ENCODE assay signal across 25 mouse cellular contexts in the genomic region with DNA sequence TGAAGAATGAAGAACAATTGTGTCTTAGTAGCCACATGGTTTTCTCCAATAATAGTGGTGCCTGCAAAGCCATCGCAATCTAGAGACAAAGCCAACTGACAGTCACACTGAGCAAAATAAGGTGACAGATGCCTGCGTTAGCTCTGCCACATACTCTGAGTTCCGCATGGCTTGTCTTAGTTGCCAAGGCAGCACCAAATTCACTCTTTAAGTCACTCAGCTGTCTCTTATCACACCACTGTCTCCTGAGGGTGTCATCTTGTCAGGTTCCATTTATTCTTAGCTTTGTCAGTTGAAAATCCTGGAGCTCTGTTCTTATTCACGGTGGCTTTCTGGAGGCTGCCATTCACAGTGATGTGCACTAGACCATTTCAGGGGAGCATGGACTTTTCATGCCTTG. TPM values are rescaled to one million over a fixed set of nuclear protein-coding genes. Genes with fewer than 3 reads are reported as not detected.
A peak's percentile ranks its signal among the peaks of the same experiment; 100 is the strongest.
DNase-seq lines count a peak whose midpoint lies in the region; ATAC-seq lines count a peak whose summit lies in the region.
"Had no signal": no experiment of that assay in that cellular context is flagged by ENCODE, and none has a peak within 500 bp of the region (broad histone marks: within the 10 kb centered on the region; RNA-seq: fewer than 3 reads in every experiment).

No protein-coding gene starts in this region.

- H3K36me3 ChIP-seq in forebrain, embryonic 14.5 days (ENCODE audit: control insufficient read depth, insufficient read depth, low read length): no peaks in the 10 kb centered on the region
- H3K36me3 ChIP-seq in forebrain, embryonic 15.5 days: no peaks in the 10 kb centered on the region
- H3K36me3 ChIP-seq in hindbrain, embryonic 16.5 days (ENCODE audit: control insufficient read depth, insufficient read depth, low read length): no peaks in the 10 kb centered on the region
- no peaks in the 10 kb centered on the region for H3K36me3 ChIP-seq in hindbrain, embryonic 14.5 days (replicated peaks; ENCODE audit: control insufficient read depth, insufficient read depth)
- H3K36me3 ChIP-seq: embryonic facial prominence, embryonic 12.5 days; embryonic facial prominence, embryonic 15.5 days; G1E; hindbrain, embryonic 13.5 days; intestine, embryonic 15.5 days had no signal

- no peak overlapping the region for H3K4me3 ChIP-seq in forebrain, embryonic 14.5 days (ENCODE audit: low read depth, low read length)
- H3K4me3 ChIP-seq in forebrain, embryonic 15.5 days: no peak overlapping the region
- no peak overlapping the region for H3K4me3 ChIP-seq in hindbrain, embryonic 16.5 days (ENCODE audit: low read length)
- H3K4me3 ChIP-seq in hindbrain, embryonic 14.5 days (replicated peaks; ENCODE audit: low read length): no peak overlapping the region
- H3K4me3 ChIP-seq: embryonic facial prominence, embryonic 12.5 days; embryonic facial prominence, embryonic 15.5 days; gastrocnemius, adult 2 months; hindbrain, embryonic 13.5 days; intestine, embryonic 15.5 days had no signal

- H3K27ac ChIP-seq in forebrain, embryonic 14.5 days (ENCODE audit: low read depth, low read length): no peak overlapping the region
- no peak overlapping the region for H3K27ac ChIP-seq in forebrain, embryonic 15.5 days (replicated peaks)
- H3K27ac ChIP-seq in hindbrain, embryonic 16.5 days (ENCODE audit: low read depth, low read length): no peak overlapping the region
- H3K27ac ChIP-seq in hindbrain, embryonic 14.5 days: no peak overlapping the region
- H3K27ac ChIP-seq: embryonic facial prominence, embryonic 12.5 days; embryonic facial prominence, embryonic 15.5 days; gastrocnemius, adult 2 months; hindbrain, embryonic 13.5 days; intestine, embryonic 15.5 days had no signal

- H3K27me3 ChIP-seq in forebrain, embryonic 14.5 days (replicated peaks; ENCODE audit: control insufficient read depth, insufficient read depth, low read length): no peaks in the 10 kb centered on the region
- H3K27me3 ChIP-seq in forebrain, embryonic 15.5 days: no peaks in the 10 kb centered on the region
- H3K27me3 ChIP-seq in hindbrain, embryonic 16.5 days (replicated peaks; ENCODE audit: control insufficient read depth, insufficient read depth, low read length): no peaks in the 10 kb centered on the region
- no peaks in the 10 kb centered on the region for H3K27me3 ChIP-seq in hindbrain, embryonic 14.5 days (ENCODE audit: control insufficient read depth, insufficient read depth, low read length)
- H3K27me3 ChIP-seq: CH12.LX; embryonic facial prominence, embryonic 12.5 days; embryonic facial prominence, embryonic 15.5 days; hindbrain, embryonic 13.5 days; intestine, embryonic 15.5 days had no signal

- 74% methylated on average over 4 of the region's 4 CpGs for WGBS in forebrain, embryonic 14.5 days
- WGBS in forebrain, embryonic 15.5 days: 65% methylated on average over 4 of the region's 4 CpGs
- 43% methylated on average over 4 of the region's 4 CpGs for WGBS in hindbrain, embryonic 16.5 days
- 53% methylated on average over 4 of the region's 4 CpGs for WGBS in hindbrain, embryonic 14.5 days

- no peak overlapping the region for H3K4me2 ChIP-seq in forebrain, embryonic 14.5 days (ENCODE audit: low read length)
- H3K4me2 ChIP-seq in forebrain, embryonic 15.5 days (replicated peaks): no peak overlapping the region
- no peak overlapping the region for H3K4me2 ChIP-seq in hindbrain, embryonic 16.5 days (ENCODE audit: low read length)
- H3K4me2 ChIP-seq in hindbrain, embryonic 14.5 days (replicated peaks): no peak overlapping the region
- H3K4me2 ChIP-seq: embryonic facial prominence, embryonic 12.5 days; embryonic facial prominence, embryonic 15.5 days; heart, embryonic 11.5 days; hindbrain, embryonic 13.5 days; intestine, embryonic 15.5 days had no signal

- no peaks in the 10 kb centered on the region for H3K4me1 ChIP-seq in forebrain, embryonic 14.5 days (ENCODE audit: control insufficient read depth, insufficient read depth, low read length)
- no peaks in the 10 kb centered on the region for H3K4me1 ChIP-seq in forebrain, embryonic 15.5 days
- no peaks in the 10 kb centered on the region for H3K4me1 ChIP-seq in hindbrain, embryonic 16.5 days (ENCODE audit: control insufficient read depth, insufficient read depth, low read depth, low read length)
- H3K4me1 ChIP-seq in hindbrain, embryonic 14.5 days (replicated peaks; ENCODE audit: control insufficient read depth, insufficient read depth, low read length): no peaks in the 10 kb centered on the region
- H3K4me1 ChIP-seq: embryonic facial prominence, embryonic 12.5 days; embryonic facial prominence, embryonic 15.5 days; hindbrain, embryonic 13.5 days; intestine, embryonic 15.5 days had no signal

- no peak overlapping the region for H3K9ac ChIP-seq in forebrain, embryonic 14.5 days (ENCODE audit: low read length)
- no peak overlapping the region for H3K9ac ChIP-seq in forebrain, embryonic 15.5 days (replicated peaks)
- no peak overlapping the region for H3K9ac ChIP-seq in hindbrain, embryonic 16.5 days (ENCODE audit: low read depth, low read length)
- H3K9ac ChIP-seq in hindbrain, embryonic 14.5 days: no peak overlapping the region
- H3K9ac ChIP-seq: embryonic facial prominence, embryonic 12.5 days; embryonic facial prominence, embryonic 15.5 days; hindbrain, embryonic 13.5 days; intestine, embryonic 15.5 days had no signal

- ATAC-seq in forebrain, embryonic 14.5 days: no peak
- ATAC-seq in forebrain, embryonic 15.5 days (replicated peaks): no peak
- ATAC-seq in hindbrain, embryonic 16.5 days: 0 out of 2 replicates have a peak, but pooled peaks have one; percentile 20
- no peak for ATAC-seq in hindbrain, embryonic 14.5 days (ENCODE audit: low FRiP score)
- ATAC-seq: intestine, embryonic 15.5 days; Patski had no signal

- no peaks in the 10 kb centered on the region for H3K9me3 ChIP-seq in forebrain, embryonic 14.5 days (replicated peaks; ENCODE audit: control insufficient read depth, low read length)
- H3K9me3 ChIP-seq in forebrain, embryonic 15.5 days: no peaks in the 10 kb centered on the region
- H3K9me3 ChIP-seq in hindbrain, embryonic 16.5 days (ENCODE audit: control insufficient read depth, low read length): no peaks in the 10 kb centered on the region
- no peaks in the 10 kb centered on the region for H3K9me3 ChIP-seq in hindbrain, embryonic 14.5 days (ENCODE audit: control insufficient read depth, low read length)
- H3K9me3 ChIP-seq: embryonic facial prominence, embryonic 12.5 days; embryonic facial prominence, embryonic 15.5 days; G1E; hindbrain, embryonic 13.5 days; intestine, embryonic 15.5 days had no signal

- DNase-seq in forebrain, embryonic 14.5 days (ENCODE audit: low spot score): peak; percentile 27
- no peak for DNase-seq in hindbrain, embryonic 14.5 days (ENCODE audit: low spot score)
- DNase-seq in retina, postnatal 1 day: peak; percentile 58
- no peak for DNase-seq in retina, embryonic 14.5 days (ENCODE audit: low spot score)
- no peak for DNase-seq in layer of hippocampus, postnatal 10 days (ENCODE audit: low spot score in 2 of 2)
- DNase-seq: adrenal gland, postnatal 10 days; adrenal gland, postnatal 36 days; B cell, adult 2 months; cerebellum, adult 11-12 months; cerebellum, adult 9-10 months; cerebellum, postnatal 25 days; gastrocnemius, adult 2 months; gastrocnemius, postnatal 14 days; heart, adult 11 months; kidney, adult 11 months had no signal

RNA-seq across cellular contexts. Expression of a gene that starts 17.7 kb away (rescaled TPM):
- 5.5 and 6.4 TPM in 2 replicates for polyA plus RNA-seq in forebrain, embryonic 14.5 days (2014; fragmentation: Nextera tagmentation; extraction: Ambion mirVana)
- 5.1 and 5.9 TPM in 2 replicates for polyA plus RNA-seq in forebrain, embryonic 15.5 days (2015; fragmentation: Nextera tagmentation; extraction: Ambion mirVana)
- polyA plus RNA-seq in hindbrain, embryonic 16.5 days (2015; fragmentation: Nextera tagmentation; extraction: Ambion mirVana): 7.9 and 8.4 TPM in 2 replicates
- polyA plus RNA-seq in hindbrain, embryonic 14.5 days (2014; fragmentation: Nextera tagmentation; extraction: Ambion mirVana): 9.2 and 10.3 TPM in 2 replicates
- 10 to 100 TPM; 18.6 to 21.4 TPM for total RNA-seq in layer of hippocampus, postnatal 10 days (2021)

Comparison
In these comparisons a context has a peak if more than half of its experiments do, and no peak if none do; other contexts are left out.
1. DNase-seq: peak in forebrain, embryonic 14.5 days (single experiment) and retina, postnatal 1 day (single experiment); none in hindbrain, embryonic 14.5 days (single experiment), retina, embryonic 14.5 days (single experiment) and layer of hippocampus, postnatal 10 days (0 of 2).